Mouse (Mus musculus) kidney, embryonic 14.5 days (tissue): ENCODE data around the gene Emilin2. TPM values are rescaled to one million over a fixed set of nuclear protein-coding genes. Genes with fewer than 3 reads are reported as not detected.

ENCODE experiments used
- ATAC-seq: fragments of 200-750 bp; cut with Nextera tagmentation; 2 replicates; pipeline ENCODE4 v1.8.0; 2017; ENCODE audit warnings: moderate number of reproducible peaks, mild to moderate bottlenecking, moderate TSS enrichment, moderate library complexity; ENCODE audit not compliant: low FRiP score, low TSS enrichment
- H3K27ac ChIP-seq: fragments of 300-500 bp; sonication (generic); 2 replicates; pipeline ENCODE4 v1.5.1; 2014; ENCODE audit warnings: low read depth, mild to moderate bottlenecking, low read length, moderate library complexity, mixed read lengths
- H3K27me3 ChIP-seq: fragments of 300-500 bp; sonication (generic); 2 replicates; pipeline ENCODE4 v1.6.1; 2014; ENCODE audit warnings: mild to moderate bottlenecking, low read length; ENCODE audit not compliant: control insufficient read depth, insufficient read depth
- H3K36me3 ChIP-seq: fragments of 300-500 bp; sonication (generic); 2 replicates; pipeline ENCODE4 v1.6.1; 2014; ENCODE audit warnings: low read length, mixed read lengths; ENCODE audit not compliant: control insufficient read depth, insufficient read depth
- H3K4me1 ChIP-seq: fragments of 300-500 bp; sonication (generic); 2 replicates; pipeline ENCODE4 v1.6.1; 2014; ENCODE audit warnings: low read length, mixed read lengths; ENCODE audit not compliant: control insufficient read depth, insufficient read depth
- H3K4me2 ChIP-seq: fragments of 300-500 bp; sonication (generic); replicated peaks from 2 replicates; pipeline ENCODE4 v1.6.1; 2014; ENCODE audit warnings: low read depth, mild to moderate bottlenecking, low read length
- H3K4me3 ChIP-seq: fragments of 300-500 bp; sonication (generic); 2 replicates; pipeline ENCODE4 v1.5.1; 2014; ENCODE audit warnings: mild to moderate bottlenecking, low read length
- H3K9ac ChIP-seq: fragments of 300-500 bp; sonication (generic); 2 replicates; pipeline ENCODE4 v1.6.1; 2014; ENCODE audit warnings: low read depth, mild to moderate bottlenecking, low read length, moderate library complexity
- H3K9me3 ChIP-seq: fragments of 300-500 bp; sonication (generic); 2 replicates; pipeline ENCODE4 v1.6.1; 2016; ENCODE audit warnings: low read length; ENCODE audit not compliant: control insufficient read depth
- WGBS: fragments of 180-500 bp; shearing (Covaris S2); extraction: QIAGEN DNeasy Blood & Tissue Kit; methylation state at CpG from one replicate; pipeline ENCODE4 v1.1.7; 2014; 5-methylcytosine and 5-hydroxymethylcytosine counted together
- polyA plus RNA-seq: library from polyadenylated mRNA; unstranded; fragments of >200 nt; fragmentation: Nextera tagmentation; extraction: Ambion mirVana; gene quantifications from 2 replicates; pipeline ENCODE4 v1.2.1, GENCODE M21; 2014

Emilin2 gene
- polyA plus RNA-seq, 1 experiment from 2014 or later, result 2.7 TPM

- Histone ChIP-seq H3K9me3 (no peaks in the 10 kb centered on the region), H3K4me1 (no peaks in the 10 kb centered on the region), H3K4me3 (no peak overlapping the region), H3K36me3 (peaks cover 29% of the 10 kb centered on the region), H3K9ac (no peak overlapping the region), H3K27me3 (no peaks in the 10 kb centered on the region), H3K27ac (no peak overlapping the region), H3K4me2 (no peak overlapping the region)
- 35% methylated on average over 5 of the region's 5 CpGs for WGBS
- ATAC-seq, result no peak
Observed at GRCm38 (mm10) chr17:71225091-71225490, 86.7 kb downstream of the Emilin2 start.

- H3K4me1 ChIP-seq, result no peaks in the 10 kb centered on the region
- H3K4me3 ChIP-seq, result no peak overlapping the region
- H3K27me3 ChIP-seq, result no peaks in the 10 kb centered on the region
- H3K4me2 ChIP-seq, result no peak overlapping the region
- no peak overlapping the region for H3K27ac ChIP-seq
- no peak overlapping the region for H3K9ac ChIP-seq
- no peaks in the 10 kb centered on the region for H3K9me3 ChIP-seq
- peaks cover 25% of the 10 kb centered on the region for H3K36me3 ChIP-seq
- no peak for ATAC-seq
- WGBS, result 70% methylated on average over 2 of the region's 2 CpGs
Observed at GRCm38 (mm10) chr17:71224521-71224920, 87.3 kb downstream of the Emilin2 start.

DNA sequence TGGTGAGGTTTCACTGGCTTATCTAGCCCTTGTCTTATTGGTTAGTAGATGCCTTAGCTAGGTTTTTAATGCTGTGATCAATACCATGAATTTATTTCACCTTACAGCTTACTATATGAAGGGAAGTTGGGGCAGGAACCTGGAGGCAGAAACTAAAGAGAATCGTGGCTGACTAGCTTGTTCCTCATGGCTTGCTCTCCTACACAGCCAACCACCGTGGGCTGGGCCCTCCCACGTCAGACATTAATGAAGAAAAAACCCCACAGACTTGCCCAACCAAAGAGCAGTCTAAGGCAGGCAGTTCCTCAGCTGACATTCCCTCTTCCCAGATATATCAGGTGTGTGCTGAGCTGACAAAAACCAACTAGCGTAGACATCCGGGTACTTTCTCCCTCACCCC is 88.1 kb downstream of the Emilin2 start:
- Histone ChIP-seq H3K27me3 (no peaks in the 10 kb centered on the region), H3K9me3 (no peaks in the 10 kb centered on the region), H3K4me2 (no peak overlapping the region), H3K27ac (no peak overlapping the region), H3K4me3 (no peak overlapping the region), H3K4me1 (no peaks in the 10 kb centered on the region), H3K9ac (no peak overlapping the region), H3K36me3 (peaks cover 33% of the 10 kb centered on the region)
- ATAC-seq, result no peak
- WGBS, result 52% methylated on average over 5 of the region's 5 CpGs

GRCm38 (mm10) chr17:71221383-71221782 is 90.4 kb downstream of the Emilin2 start:
- no peak overlapping the region for H3K4me3 ChIP-seq
- no peak overlapping the region for H3K27ac ChIP-seq
- H3K36me3 ChIP-seq, result peaks cover 38% of the 10 kb centered on the region
- no peaks in the 10 kb centered on the region for H3K27me3 ChIP-seq
- ATAC-seq, result no peak
- H3K9me3 ChIP-seq, result no peaks in the 10 kb centered on the region
- H3K9ac ChIP-seq, result no peak overlapping the region
- 88% methylated on average over 3 of the region's 3 CpGs for WGBS
- no peaks in the 10 kb centered on the region for H3K4me1 ChIP-seq
- no peak overlapping the region for H3K4me2 ChIP-seq

DNA sequence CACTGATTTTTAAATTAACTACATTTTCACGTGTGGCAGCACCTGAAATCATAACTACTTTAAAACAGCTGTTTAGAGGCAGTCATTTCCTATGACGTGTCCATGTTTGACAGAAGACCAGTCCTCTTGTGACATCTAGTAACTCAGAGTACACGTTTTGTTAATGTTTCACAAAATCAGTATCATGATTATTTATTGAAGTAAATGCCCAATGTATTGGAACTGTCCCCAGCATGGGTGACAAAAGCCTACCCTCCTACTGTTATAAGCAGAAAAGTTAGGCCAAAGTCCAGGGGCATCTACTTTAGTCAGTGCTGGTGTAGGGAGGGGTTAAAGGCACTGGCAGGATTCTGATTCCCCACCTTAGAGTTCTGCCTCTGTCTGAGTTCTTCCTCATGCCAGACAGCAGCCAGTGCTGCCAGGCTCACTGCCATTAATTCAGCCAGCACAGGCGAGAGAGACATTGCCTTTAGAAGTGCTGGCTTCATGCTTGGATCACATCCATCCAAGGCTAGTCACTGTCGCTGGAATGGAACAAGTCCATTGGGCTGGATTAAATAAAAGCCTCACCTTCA is 94.6 kb downstream of the Emilin2 start:
- Histone ChIP-seq H3K4me1 (peaks cover 7% of the 10 kb centered on the region; the same call in 1 of the 2 replicates), H3K27ac (no peak overlapping the region), H3K4me3 (no peak overlapping the region), H3K36me3 (peaks cover 26% of the 10 kb centered on the region), H3K9ac (no peak overlapping the region), H3K4me2 (no peak overlapping the region), H3K9me3 (no peaks in the 10 kb centered on the region), H3K27me3 (no peaks in the 10 kb centered on the region)
- 88% methylated on average over 5 of the region's 5 CpGs for WGBS
- ATAC-seq, result no peak

DNA sequence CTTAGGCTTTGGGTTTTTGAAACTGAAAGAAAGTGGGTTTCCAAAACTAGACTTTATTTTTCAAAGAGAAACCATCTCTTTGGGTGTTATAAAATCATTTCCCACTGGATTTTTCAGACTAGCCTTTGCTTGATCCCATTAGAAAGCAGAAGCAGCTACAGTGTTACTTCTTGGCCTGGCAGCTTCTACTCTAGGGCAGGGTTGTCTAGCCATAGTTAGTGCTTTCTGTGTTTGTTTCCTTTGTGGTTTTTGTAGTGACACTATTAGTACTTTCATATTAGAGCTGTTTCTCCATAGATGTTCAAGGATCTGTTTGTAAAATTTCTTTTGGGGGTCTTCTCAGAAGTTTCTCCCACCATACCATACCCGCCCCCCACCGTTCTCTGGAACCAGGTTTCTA is 95.5 kb downstream of the Emilin2 start:
- peaks cover 13% of the 10 kb centered on the region for H3K4me1 ChIP-seq
- no peak overlapping the region for H3K4me2 ChIP-seq
- peaks cover 25% of the 10 kb centered on the region for H3K36me3 ChIP-seq
- WGBS, result 67% methylated on average over 2 of the region's 2 CpGs
- H3K9me3 ChIP-seq, result no peaks in the 10 kb centered on the region
- no peak for ATAC-seq
- 0 out of 2 replicates have a peak overlapping the region, but pooled peaks have one; percentile 14 for H3K27ac ChIP-seq
- no peak overlapping the region for H3K9ac ChIP-seq
- H3K4me3 ChIP-seq, result no peak overlapping the region
- no peaks in the 10 kb centered on the region for H3K27me3 ChIP-seq

- ATAC-seq, result no peak
- Histone ChIP-seq H3K36me3 (peaks cover 23% of the 10 kb centered on the region), H3K9ac (no peak overlapping the region), H3K4me2 (no peak overlapping the region), H3K4me1 (peaks cover 13% of the 10 kb centered on the region), H3K4me3 (no peak overlapping the region), H3K27me3 (no peaks in the 10 kb centered on the region), H3K9me3 (no peaks in the 10 kb centered on the region), H3K27ac (no peak overlapping the region)
- WGBS, result 58% methylated on average over 2 of the region's 2 CpGs
Observed at GRCm38 (mm10) chr17:71215241-71215839, 96.4 kb downstream of the Emilin2 start.

DNA sequence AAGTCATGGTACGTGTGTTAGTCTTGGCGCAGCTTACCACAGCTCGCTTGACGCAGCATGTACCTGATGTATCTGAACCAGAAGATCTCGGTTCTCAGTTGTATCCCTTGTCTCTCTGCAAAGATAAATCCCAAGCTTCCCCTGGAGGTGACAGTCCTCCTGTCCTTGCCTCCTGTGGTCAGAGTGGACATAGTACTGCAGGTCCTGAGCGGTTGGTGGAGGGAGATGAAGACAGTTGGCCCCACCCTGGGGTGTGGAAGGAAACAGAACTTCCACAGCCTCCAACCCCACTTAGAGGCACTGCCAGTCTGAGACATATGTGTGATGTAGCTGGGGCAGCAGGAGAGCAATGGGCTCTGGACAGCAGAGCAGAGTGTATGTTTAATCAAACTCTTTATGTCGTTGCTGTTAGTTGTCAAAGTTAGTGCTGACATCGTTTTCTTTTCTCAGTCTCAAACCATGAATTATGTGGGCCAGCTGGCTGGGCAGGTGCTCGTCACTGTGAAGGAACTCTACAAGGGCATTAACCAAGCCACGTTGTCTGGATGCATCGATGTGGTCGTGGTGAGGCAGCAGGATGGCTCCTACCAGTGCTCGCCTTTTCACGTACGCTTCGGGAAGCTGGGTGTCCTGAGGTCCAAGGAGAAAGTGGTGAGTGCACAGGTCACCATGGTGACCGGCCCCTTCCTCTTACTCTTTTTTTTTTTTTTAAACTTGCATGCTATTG is 97.1 kb downstream of the Emilin2 start:
- ATAC-seq, result no peak

GRCm38 (mm10) chr17:71213666-71214065 is 98.1 kb downstream of the Emilin2 start:
- no peak for ATAC-seq
- Histone ChIP-seq H3K9me3 (no peaks in the 10 kb centered on the region), H3K27me3 (no peaks in the 10 kb centered on the region), H3K4me2 (no peak overlapping the region), H3K36me3 (peaks cover 12% of the 10 kb centered on the region), H3K27ac (no peak overlapping the region), H3K4me3 (no peak overlapping the region), H3K4me1 (peaks cover 13% of the 10 kb centered on the region), H3K9ac (no peak overlapping the region)
- WGBS, result 79% methylated on average over 1 of the region's 1 CpGs

More for the DNA sequence above, 97.1 kb downstream of the Emilin2 start:
- Histone ChIP-seq H3K27ac (no peak overlapping the region), H3K27me3 (no peaks in the 10 kb centered on the region), H3K4me2 (no peak overlapping the region), H3K4me3 (no peak overlapping the region), H3K9me3 (no peaks in the 10 kb centered on the region), H3K9ac (no peak overlapping the region), H3K4me1 (peaks cover 13% of the 10 kb centered on the region), H3K36me3 (peaks cover 21% of the 10 kb centered on the region)
- 71% methylated on average over 17 of the region's 17 CpGs for WGBS
